Mouse (Mus musculus) ES-Bruce4 (cell line): ENCODE measurements around the gene Vegfa.

ENCODE experiments used
- CTCF ChIP-seq: IDR thresholded peaks from one replicate; pipeline ENCODE4 v1.8.1; 2011; ENCODE audit warnings: low read depth, low read length
- EP300 ChIP-seq: IDR thresholded peaks from 2 replicates; pipeline ENCODE4 v1.6.1; 2011; ENCODE audit warnings: low read depth, low read length; ENCODE audit not compliant: insufficient read depth
- POLR2A ChIP-seq: IDR thresholded peaks from one replicate; pipeline ENCODE4 v1.8.1; 2011; ENCODE audit warnings: low read length; ENCODE audit not compliant: insufficient read depth

GRCm38 (mm10) chr17:46049567-46049966 is 17.4 kb upstream of the Vegfa start:
- TF ChIP-seq POLR2A (no peak), CTCF (no peak), EP300 (no peak)
